ENCODE assay signal across 8 mouse cellular contexts in the genomic region with DNA sequence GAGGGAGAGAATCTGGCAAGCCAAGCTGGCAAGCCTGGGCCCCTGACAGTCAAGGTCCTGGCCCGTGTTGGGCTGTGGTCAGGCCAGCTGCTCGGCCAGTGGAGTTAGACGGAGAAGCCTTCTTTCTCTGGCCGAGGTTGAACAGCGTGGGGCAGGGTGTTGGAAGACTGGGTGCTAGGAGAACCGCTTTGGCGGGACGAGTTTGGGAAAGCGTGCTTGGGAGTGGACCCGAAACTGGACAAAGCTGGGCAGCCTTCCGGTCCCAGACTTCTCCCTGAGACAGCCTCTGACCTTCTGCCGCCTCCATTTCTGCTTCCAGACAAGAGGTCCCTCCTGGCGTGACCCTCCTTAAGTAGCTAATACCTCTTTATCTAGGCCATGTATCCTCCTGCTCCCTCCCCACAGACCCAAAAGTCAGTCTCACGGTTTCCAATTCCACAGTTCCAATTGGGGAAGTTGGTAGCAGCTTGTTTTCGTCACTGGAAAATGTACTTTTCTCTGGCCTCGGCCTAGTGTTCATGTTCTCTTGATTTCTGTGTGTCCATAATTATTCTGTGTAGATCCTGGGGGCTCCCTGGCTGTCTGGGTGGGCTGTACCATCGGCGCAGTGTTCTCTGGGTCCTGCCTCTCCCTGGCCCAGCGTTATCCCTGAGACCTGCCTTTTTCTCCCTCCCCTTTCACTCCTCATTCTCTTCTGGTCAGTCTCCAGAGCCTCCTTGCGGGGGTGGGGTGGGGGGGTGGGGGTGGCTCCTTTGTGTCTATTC. TPM values are rescaled to one million over a fixed set of nuclear protein-coding genes. Genes with fewer than 3 reads are reported as not detected.
DNase-seq lines count a peak whose midpoint lies in the region; ATAC-seq lines count a peak whose summit lies in the region.

No protein-coding gene starts in this region.

- peak overlapping the region; percentile 88 for H3K4me2 ChIP-seq in intestine, embryonic 15.5 days (replicated peaks)

- H3K4me1 ChIP-seq in intestine, embryonic 15.5 days (replicated peaks): peaks cover 57% of the 10 kb centered on the region
- H3K4me1 ChIP-seq in megakaryocyte, embryonic 14.5 days: peaks cover 81% of the 10 kb centered on the region

- ATAC-seq in intestine, embryonic 15.5 days: no peak

- WGBS in intestine, embryonic 15.5 days: 4% methylated on average over 20 of the region's 20 CpGs

- peak overlapping the region; percentile 88 for H3K27ac ChIP-seq in intestine, embryonic 15.5 days

- H3K9ac ChIP-seq in intestine, embryonic 15.5 days: peak overlapping the region; percentile 76

- H3K9me3 ChIP-seq in intestine, embryonic 15.5 days: no peaks in the 10 kb centered on the region
- H3K9me3 ChIP-seq in megakaryocyte, embryonic 14.5 days: no peaks in the 10 kb centered on the region

- peak overlapping the region; percentile 69 for H3K4me3 ChIP-seq in intestine, embryonic 15.5 days (replicated peaks)
- H3K4me3 ChIP-seq in megakaryocyte, embryonic 14.5 days (replicated peaks): peak overlapping the region; percentile 92

- peak; percentile 40 for DNase-seq in thymus, postnatal 4 days
- DNase-seq in thymus, postnatal 10 days (ENCODE audit: low spot score in 2 of 2): no peak
- DNase-seq in gastrocnemius, adult 18-20 months (ENCODE audit: low spot score): peak; percentile 66
- no peak for DNase-seq in cerebellum, postnatal 36 days
- DNase-seq in c-Kit-positive CD71-positive TER-119-positive erythroid progenitor cells, embryonic 14.5 days (ENCODE audit: low spot score): no peak
- DNase-seq in right cerebral cortex, postnatal 25 days: no peak

- no peaks in the 10 kb centered on the region for H3K36me3 ChIP-seq in intestine, embryonic 15.5 days
- no peaks in the 10 kb centered on the region for H3K36me3 ChIP-seq in megakaryocyte, embryonic 14.5 days (replicated peaks; ENCODE audit: low read length)

- H3K27me3 ChIP-seq in intestine, embryonic 15.5 days (replicated peaks): no peaks in the 10 kb centered on the region
- H3K27me3 ChIP-seq in megakaryocyte, embryonic 14.5 days (replicated peaks): peaks cover 68% of the 10 kb centered on the region

RNA-seq across cellular contexts. Expression of a gene that starts 1.3 kb away (rescaled TPM):
- 10 to 100 TPM; 16.6 to 24.9 TPM for total RNA-seq in gastrocnemius, adult 18-20 months (2021)
- polyA plus RNA-seq in intestine, embryonic 15.5 days (2015; fragmentation: Nextera tagmentation; extraction: Ambion mirVana): 69.1 and 71.4 TPM in 2 replicates
- 10.1 and 63.6 TPM in 2 replicates for polyA plus RNA-seq in megakaryocyte, embryonic 14.5 days (2012; ENCODE audit: insufficient read depth, low replicate concordance)

RNA-seq across cellular contexts. Expression of a gene that starts 30.0 kb away (rescaled TPM):
- under 1 TPM; 0.19 to 0.25 TPM for total RNA-seq in gastrocnemius, adult 18-20 months (2021)
- polyA plus RNA-seq in intestine, embryonic 15.5 days (2015; fragmentation: Nextera tagmentation; extraction: Ambion mirVana): 2.6 and 3.3 TPM in 2 replicates
- polyA plus RNA-seq in megakaryocyte, embryonic 14.5 days (2012; ENCODE audit: insufficient read depth, low replicate concordance): 0.39 TPM in 1 of 2 replicates, not detected in the other

RNA-seq across cellular contexts. Expression of a gene that starts 30.2 kb away (rescaled TPM):
- total RNA-seq in gastrocnemius, adult 18-20 months (2021): not detected
- 7.3 and 8.9 TPM in 2 replicates for polyA plus RNA-seq in intestine, embryonic 15.5 days (2015; fragmentation: Nextera tagmentation; extraction: Ambion mirVana)
- 0.39 TPM in 1 of 2 replicates, not detected in the other for polyA plus RNA-seq in megakaryocyte, embryonic 14.5 days (2012; ENCODE audit: insufficient read depth, low replicate concordance)

RNA-seq across cellular contexts. Expression of a gene that starts 36.7 kb away (rescaled TPM):
- total RNA-seq in gastrocnemius, adult 18-20 months (2021): 10 to 100 TPM; 15.3 to 17.7 TPM
- polyA plus RNA-seq in intestine, embryonic 15.5 days (2015; fragmentation: Nextera tagmentation; extraction: Ambion mirVana): 78.6 and 83.8 TPM in 2 replicates
- 41.9 and 48.8 TPM in 2 replicates for polyA plus RNA-seq in megakaryocyte, embryonic 14.5 days (2012; ENCODE audit: insufficient read depth, low replicate concordance)

Comparison
In these comparisons a context has a peak if more than half of its experiments do, and no peak if none do; other contexts are left out.
1. DNase-seq: peak in thymus, postnatal 4 days (single experiment) and gastrocnemius, adult 18-20 months (single experiment); none in thymus, postnatal 10 days (0 of 2), cerebellum, postnatal 36 days (0 of 2), c-Kit-positive CD71-positive TER-119-positive erythroid progenitor cells, embryonic 14.5 days (single experiment) and right cerebral cortex, postnatal 25 days (single experiment).